In the genomic region with DNA sequence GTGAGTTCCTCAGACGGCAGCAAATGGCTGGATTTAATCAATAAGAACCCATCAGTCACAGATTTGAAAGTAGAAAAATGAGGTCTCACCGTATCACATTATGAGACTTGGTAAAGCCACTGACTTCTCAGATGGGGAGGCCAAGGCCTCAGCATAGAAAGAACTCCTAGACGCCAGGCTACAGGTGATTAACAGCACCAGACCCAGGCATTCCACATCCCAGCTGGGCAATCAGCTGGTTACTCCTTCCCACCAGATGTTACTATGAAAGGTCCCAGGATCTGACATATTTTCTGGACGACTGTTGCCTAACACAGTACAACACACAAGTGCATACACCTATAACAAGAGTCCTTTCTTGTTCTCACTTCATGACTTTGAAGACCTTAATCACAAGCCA, we compare ENCODE assay signal across 19 mouse cellular contexts.
"Had no signal": no experiment of that assay in that cellular context is flagged by ENCODE, and none has a peak within 500 bp of the region (broad histone marks: within the 10 kb centered on the region; RNA-seq: fewer than 3 reads in every experiment).

No protein-coding gene starts in this region.

- DNase-seq: liver, postnatal 0 days; lung, adult 2 months; lung, postnatal 14 days; lung, postnatal 36 days; midbrain, embryonic 14.5 days; retina, postnatal 1 day; right cerebral cortex, adult 18-20 months; right cerebral cortex, postnatal 25 days; right cerebral cortex, postnatal 4 days; spleen, adult 18-20 months; thymus, adult 18-20 months; thymus, postnatal 14 days; thymus, postnatal 36 days had no signal

- H3K9me3 ChIP-seq: lung, embryonic 15.5 days; neural tube, embryonic 13.5 days; neural tube, embryonic 15.5 days had no signal

- H3K4me3 ChIP-seq: lung, embryonic 15.5 days; megakaryocyte, embryonic 14.5 days; myocyte; neural tube, embryonic 13.5 days; neural tube, embryonic 15.5 days had no signal

- H3K4me1 ChIP-seq: lung, embryonic 15.5 days; megakaryocyte, embryonic 14.5 days; neural tube, embryonic 13.5 days; neural tube, embryonic 15.5 days had no signal

- H3K27me3 ChIP-seq: lung, embryonic 15.5 days; neural tube, embryonic 13.5 days; neural tube, embryonic 15.5 days had no signal

- H3K27ac ChIP-seq: lung, embryonic 15.5 days; macrophage; neural tube, embryonic 13.5 days; neural tube, embryonic 15.5 days had no signal

- H3K36me3 ChIP-seq: lung, embryonic 15.5 days; neural tube, embryonic 13.5 days; neural tube, embryonic 15.5 days had no signal
